Mouse (Mus musculus) megakaryocyte-erythroid progenitor cell, adult 5-6 weeks (primary cell): Measurements from ENCODE around the gene Rnf167. TPM values are rescaled to one million over a fixed set of nuclear protein-coding genes. Genes with fewer than 3 reads are reported as not detected.

Source experiments
- ATAC-seq: replicated peaks from 2 replicates; pipeline ENCODE4 v1.8.0; 2016; ENCODE audit warnings: mild to moderate bottlenecking, inconsistent platforms; ENCODE audit not compliant: severe bottlenecking, poor library complexity, low FRiP score, low TSS enrichment
- total RNA-seq, 2 experiments: library from RNA; stranded (forward) in 1 of 2; stranded (reverse) in 1 of 2; fragments of 200-1000, 215-1000 nt in 1 of 2; fragments of >200 nt in 1 of 2; fragmentation: Nextera tagmentation in 1 of 2; gene quantifications; 2 replicates each; pipeline ENCODE4 v1.2.3; 2014 to 2017

The Rnf167 gene
- total RNA-seq, 2 experiments from 2014 or later, result 53.4 to 92.8 TPM

DNA sequence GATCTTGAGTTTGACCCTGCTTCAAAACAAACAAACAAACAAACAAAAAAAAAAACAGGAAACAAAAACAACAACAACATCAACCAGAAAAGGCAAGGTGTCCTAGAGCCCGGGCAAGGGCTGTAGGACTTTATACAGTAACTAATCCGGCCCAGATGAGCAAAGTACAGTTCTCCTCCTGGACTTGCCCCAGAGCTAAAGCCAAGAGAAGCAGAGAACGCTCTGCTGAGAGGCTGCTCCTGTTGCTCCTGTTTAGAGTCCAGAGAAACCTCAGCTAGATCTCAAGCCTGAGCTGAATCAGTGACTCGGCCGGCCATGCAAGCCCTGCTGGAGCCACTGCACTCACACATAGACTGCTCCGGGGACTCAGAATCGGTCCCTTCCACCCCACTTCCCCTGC lies 16.9 kb upstream of the Rnf167 start:
- ATAC-seq, result 0 out of 2 replicates have a peak, but pooled peaks have one; percentile 46

DNA sequence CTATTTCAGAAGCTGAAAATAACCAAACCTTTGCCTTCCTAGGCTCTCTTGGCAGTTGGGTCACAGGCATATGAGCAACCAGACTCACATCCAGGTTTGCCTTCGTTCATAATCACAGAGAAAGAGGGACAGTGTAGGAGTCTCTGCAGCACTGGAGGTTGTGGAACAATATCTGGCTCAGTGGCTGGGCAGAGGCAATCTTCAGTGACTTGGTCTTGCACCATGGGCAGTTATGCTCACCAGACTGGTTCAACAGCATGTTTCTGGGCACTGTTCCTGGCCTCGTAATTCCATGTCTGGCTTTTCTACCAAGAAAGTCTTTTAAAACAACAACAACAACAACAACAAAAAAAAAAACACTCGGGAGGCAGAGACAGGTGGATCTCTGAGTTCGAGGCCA lies 11.4 kb upstream of the Rnf167 start:
- no peak for ATAC-seq

DNA sequence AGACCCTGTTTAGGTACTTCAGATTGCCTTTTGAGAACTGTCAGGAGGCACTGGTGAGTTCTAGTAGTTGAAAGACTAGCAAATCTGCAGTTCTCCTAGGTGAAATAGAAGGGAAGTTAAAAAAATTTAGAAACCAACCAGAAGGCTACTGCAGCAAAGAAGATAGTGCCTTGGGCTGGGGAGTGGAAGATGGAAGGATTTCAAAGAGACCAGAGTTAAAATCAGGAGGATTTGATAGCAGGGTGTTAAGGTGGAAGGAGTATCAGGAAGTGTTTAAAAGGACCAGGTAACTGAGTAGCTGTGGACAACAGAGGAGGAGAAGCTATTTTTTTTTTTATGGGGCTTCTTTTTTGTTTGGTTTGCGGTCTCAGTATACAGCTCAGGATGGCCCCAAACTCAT lies 9.3 kb upstream of the Rnf167 start:
- ATAC-seq, result no peak

DNA sequence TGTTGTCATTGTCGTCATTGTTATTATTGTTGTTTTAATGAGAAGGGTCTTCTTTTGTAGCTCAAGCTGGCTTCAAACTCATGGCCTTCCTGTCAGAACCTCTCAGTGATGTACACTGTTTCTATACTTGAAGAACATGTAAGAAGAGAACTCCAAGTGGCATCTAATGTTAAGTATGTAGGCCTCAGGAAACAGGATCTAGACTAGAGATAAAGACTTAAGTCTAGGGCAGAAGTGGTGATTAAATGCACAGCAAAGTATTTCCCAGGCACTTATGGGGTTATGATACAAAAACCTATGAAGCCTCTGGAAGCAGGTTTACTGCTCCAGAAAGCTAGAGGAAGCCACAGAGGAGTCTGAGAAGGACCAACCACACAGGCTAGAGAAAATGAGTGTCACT lies 8.7 kb upstream of the Rnf167 start:
- 0 out of 2 replicates have a peak, but pooled peaks have one; percentile 17 for ATAC-seq

DNA sequence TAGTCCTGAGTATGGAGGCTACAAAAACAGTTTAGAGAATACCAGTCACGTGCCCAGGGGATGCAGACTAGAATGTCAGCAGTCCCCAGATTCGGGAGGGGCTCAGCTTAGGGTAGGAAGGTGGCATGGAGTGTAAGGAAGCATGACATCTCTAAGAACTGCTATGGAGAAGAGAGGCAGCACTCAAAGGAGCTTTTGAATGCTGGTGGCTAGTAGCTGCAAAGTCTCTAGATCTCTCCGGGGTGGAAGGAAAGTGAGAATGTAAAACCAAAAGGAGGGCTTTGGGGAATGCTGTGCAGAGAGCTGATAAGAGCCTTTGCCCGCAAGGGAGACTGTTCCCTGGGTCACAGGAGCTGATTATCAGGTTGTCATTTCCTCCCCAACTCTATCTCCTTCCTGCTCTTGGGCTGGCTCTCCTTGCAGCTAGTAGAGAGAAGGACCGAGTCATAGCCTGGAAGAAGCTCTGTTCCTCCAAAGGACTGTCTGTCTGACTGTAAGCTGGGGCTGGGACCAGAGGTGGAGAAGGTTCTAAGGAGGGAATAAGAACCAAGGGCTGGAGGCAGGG lies 8.2 kb upstream of the Rnf167 start, which contains the start of gene Gp1ba:
Gp1ba (plus strand) TSS at position 409 of the 565 bp plus-strand sequence.
- peak; percentile 85 for ATAC-seq

DNA sequence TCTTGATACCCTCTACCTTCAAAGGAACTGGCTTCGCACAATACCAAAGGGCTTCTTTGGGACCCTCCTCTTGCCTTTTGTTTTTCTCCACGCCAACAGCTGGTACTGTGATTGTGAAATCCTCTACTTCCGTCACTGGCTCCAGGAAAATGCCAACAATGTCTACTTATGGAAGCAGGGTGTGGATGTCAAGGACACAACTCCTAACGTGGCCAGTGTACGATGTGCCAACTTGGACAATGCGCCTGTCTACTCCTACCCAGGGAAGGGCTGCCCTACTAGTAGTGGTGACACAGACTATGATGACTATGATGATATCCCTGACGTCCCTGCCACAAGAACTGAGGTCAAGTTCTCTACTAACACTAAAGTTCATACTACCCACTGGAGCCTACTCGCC lies 7.1 kb upstream of the Rnf167 start:
- ATAC-seq, result no peak

DNA sequence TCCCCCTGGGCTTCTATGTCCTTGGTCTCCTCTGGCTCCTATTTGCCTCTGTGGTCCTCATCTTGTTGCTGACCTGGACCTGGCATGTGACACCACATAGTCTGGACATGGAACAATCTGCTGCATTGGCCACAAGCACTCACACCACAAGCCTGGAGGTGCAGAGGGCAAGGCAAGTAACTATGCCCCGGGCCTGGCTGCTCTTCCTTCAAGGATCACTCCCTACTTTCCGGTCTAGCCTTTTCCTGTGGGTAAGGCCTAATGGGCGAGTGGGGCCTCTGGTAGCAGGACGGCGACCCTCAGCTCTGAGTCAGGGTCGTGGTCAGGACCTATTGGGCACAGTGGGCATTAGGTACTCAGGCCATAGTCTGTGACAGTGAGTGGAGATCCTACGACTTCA lies 5.8 kb upstream of the Rnf167 start:
- ATAC-seq, result no peak

DNA sequence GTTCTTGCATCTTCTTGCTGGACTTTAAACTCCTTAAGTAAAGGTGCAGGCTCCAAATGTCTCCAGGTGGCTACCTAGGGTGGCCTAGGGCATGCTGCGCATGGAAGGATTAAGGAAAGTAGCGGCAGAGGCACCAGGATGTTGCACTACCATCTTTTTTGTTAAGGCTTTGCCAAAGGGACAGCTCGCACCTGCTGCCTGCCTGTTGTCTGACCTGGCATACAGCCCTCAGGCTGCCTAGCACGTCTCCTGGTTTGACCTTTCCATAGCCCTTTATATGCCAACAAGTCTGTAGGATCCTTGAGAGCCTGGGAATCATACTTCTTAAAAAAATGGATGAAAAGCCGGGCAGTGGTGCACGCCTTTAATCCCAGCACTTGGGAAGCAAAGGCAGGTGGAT lies 4.0 kb upstream of the Rnf167 start:
- no peak for ATAC-seq

DNA sequence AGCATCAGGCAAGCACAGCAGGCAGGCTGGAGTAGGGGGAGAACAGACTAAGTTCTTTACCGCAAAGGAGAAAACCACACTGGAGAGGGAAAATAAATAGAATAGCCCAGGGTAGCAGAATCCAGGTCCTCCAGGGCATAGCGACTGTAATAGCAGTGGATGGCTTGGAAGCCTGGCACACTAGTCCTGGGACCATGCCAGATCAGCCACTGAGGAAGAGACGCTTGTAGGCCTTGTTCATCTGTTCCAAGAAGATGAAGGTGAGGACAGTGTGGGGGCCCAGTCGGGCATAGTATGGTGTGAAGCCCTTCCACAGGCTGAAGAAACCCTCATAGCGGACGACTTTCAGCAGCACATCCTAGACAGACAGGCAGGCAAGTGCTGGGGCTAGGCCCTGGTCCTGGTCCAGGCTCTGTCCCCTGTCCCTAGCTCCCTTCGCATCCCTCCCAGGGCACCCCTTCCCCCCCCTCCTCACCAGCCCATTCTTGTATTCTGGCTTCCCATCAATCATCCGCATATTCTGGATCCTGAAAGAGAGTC lies 2.4 kb upstream of the Rnf167 start:
- no peak for ATAC-seq

DNA sequence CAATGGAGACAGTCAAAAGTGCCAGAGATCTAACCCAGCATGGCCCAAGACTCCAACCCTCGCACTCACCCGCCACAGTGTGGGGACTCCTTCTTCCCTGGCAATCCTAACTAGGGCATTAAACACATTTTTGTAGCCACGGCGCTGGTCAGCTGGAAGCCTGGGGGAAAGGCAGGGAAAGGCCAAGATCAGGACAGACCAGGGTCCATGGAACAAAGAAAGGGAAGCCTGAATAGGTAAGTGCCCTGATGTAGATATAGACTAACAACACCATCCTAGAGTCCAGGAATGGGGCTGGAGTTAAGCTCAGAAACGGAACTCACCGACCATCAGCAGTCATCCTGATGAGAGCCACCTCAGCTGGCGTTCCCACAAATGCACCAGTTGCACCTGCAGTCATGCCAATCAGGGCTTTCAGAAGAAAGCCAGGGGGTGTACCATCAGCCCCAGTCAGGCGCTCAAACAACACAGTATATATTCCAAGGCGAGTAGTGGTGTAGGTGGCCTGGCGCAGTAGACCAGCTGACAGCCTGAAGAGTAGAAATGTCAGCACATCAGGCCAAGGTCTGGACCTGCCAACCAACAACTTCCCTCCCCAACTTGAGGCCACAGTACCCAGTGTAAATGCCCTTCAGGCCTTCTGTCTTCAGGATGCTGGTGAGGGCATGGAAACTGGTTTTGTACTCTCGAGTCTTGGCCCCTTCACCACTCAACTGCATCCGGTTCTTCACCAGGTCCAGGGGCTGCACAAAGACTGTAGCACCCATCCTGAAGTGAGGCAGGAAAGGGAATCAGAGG lies 1.4 kb upstream of the Rnf167 start:
- ATAC-seq, result no peak

DNA sequence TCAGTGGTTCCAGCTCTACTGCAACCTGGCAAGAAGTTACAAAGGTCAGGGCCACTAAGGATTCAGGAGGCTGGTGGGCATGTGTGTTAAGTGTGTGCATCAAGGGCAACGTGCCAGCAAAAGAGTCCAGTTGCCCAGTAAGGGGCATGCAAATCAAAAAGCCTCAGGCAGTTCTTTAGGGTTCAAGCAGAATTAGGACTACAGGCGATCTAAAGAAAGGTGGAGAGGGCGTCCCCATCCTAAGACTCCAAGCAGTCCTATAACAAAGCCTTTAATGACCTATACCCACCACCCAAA lies 828 bp upstream of the Rnf167 start:
- no peak for ATAC-seq

DNA sequence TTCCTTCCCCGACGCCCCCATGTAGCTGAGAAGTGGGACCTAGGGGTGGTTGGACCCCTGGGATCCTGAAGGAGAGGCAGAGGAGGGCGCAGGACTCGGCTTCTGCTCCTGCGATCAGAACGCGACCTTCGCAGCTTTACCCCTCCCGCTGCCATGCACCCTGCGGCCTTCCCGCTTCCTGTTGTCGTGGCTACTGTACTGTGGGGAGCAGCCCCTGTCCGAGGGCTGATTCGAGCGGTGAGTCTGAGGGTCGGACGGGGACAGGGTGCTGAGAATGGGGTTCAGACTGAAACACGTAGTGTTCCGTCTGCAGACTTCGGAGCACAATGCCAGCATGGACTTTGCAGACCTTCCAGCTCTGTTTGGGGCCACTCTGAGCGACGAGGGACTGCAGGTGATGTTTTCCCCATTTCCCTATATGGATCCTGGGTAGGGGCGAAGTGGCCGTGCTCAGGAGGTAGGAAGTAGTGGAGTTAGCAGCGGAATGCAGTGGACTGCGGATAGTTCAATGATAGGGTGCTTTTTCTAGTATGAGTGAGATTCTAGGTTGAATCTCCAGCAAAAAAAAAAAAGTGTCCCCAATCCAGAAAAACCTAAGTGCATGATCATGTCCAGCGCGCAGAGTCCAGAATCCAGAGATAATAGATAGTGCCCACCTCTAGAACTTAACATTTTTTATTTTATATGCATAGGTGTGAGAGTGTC lies 833 bp downstream of the Rnf167 start:
- peak; percentile 10; the same call in 1 of the 2 replicates for ATAC-seq

DNA sequence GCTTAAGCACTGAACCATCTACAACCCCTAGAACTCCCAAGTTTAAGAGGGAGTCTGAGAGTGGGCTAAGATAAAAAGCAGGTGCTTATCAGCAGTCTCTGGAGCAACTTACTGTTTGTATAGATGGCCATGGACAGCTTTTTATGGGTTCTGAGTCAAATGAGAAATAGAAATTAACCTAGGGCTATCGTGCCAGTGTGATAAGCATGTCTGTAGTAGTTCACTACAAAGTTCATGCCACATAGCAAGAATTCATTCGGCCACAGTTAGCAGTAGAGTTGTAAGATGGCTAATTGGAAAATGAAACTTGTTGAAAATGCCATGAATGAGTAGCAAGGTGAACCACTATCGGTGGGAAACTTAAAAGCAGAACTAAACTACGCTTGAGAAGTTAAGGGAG lies 1.5 kb downstream of the Rnf167 start:
- ATAC-seq, result peak; percentile 13

DNA sequence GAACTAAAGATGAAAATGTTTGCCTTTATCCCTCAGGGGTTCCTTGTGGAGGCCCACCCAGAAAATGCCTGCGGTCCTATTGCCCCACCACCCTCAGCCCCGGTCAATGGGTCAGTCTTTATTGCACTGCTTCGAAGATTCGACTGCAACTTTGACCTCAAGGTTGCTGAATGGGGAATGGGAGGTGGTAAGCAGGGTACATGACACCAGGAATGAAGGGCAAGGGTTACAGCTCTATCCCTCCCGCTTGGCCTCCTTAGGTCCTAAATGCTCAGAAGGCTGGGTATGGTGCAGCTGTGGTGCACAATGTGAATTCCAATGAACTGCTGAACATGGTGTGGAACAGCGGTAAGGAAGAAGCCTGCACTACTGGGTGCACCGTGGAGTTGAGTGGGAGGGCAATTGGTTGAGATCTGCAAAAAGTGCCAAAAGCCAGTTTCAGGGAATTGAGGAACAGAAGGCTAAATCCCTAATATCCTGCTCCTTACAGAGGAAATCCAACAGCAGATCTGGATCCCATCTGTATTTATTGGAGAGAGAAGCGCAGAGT lies 2.2 kb downstream of the Rnf167 start:
- ATAC-seq, result no peak

DNA sequence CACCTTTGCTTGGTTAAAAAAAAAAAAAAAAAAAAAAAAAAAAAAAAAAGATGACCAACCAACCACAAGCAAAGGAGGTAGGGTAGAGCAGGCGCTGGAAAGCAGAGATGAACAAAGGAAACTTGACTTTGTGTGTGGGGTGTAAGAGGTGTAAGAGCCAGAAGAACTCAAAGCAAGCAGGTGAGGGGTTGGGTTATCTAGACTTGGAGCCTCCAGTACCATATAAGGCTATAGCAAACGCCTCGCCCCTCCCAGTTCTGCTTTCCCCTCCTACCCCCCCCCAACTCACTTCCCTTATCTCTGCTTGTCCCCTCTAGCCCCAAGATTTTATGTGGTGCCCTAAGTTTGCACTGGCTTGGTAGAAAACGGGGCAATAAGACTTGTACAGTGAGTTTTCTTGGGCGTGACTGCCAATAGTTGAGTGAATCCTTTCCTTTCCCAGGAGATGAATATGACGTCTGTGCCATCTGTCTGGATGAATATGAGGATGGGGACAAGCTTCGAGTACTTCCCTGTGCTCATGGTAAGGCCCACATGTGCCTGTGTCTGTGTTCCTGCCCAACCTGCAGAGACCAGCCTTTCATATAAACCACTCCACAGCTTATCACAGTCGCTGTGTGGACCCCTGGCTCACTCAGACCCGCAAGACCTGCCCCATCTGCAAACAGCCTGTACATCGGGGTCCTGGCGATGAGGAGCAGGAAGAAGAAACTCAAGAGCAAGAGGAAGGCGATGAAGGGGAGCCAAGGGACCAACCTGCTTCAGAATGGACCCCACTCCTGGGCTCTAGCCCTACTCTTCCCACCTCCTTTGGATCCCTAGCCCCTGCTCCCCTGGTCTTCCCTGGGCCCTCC lies 3.5 kb downstream of the Rnf167 start:
- no peak for ATAC-seq

DNA sequence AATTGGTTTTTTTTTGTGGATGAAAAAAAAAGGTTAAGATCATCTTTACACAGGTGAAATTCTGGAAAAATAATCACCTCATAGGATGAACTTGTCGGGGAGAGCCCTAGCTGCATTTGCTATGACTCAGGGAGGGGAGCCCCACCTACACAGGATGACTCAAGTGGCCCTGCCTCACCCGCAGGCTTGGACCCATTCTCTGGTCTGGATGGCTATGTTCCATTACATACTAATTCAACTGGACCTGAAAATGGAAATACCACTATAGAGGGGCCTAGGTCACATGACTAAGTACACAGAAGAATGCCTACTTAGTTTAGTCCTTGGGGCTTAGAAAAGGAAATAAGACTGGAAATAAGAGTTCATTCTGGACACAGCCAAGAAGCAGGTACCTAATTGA lies 4.4 kb downstream of the Rnf167 start:
- ATAC-seq, result no peak

DNA sequence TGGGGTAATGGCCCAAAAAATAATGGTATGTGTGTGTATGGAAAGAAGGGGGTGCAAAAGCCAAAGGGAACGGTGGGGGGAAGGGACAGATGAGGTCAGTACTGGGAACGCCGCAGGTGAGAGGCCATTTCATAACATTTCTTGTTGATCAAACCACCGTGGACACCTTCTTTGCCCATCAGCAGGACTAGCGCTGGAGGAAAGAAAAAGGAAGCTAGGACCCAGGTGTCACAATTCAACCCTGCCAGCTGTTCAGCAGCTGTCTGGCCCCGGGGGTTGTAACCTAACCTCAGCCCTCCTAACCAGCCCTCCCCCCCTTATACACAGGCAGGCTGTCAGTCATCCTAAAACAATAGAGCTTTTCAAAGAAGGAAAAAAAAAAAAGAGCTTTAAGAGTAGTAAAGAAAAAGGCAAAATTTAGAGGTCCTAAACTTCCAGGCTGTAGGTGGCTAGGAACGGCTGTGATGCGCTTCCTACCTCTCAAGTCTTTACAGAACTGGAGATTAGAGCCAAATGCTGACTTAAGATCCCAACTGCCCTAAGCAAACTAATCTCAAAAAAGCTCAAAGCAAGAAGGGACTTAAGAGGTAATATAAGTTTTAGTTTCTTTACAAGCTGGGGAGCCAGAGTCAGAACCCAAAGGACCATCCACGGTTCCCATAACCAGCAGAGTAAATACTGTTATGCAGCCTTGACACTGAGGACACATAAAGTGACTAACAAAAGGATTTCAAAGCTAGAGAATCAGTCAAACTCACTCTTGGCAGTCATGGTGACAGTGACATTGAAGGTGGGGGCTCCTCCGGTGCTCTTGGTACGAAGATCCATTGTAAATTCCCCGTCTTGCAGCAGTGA lies 5.2 kb downstream of the Rnf167 start:
- no peak for ATAC-seq

DNA sequence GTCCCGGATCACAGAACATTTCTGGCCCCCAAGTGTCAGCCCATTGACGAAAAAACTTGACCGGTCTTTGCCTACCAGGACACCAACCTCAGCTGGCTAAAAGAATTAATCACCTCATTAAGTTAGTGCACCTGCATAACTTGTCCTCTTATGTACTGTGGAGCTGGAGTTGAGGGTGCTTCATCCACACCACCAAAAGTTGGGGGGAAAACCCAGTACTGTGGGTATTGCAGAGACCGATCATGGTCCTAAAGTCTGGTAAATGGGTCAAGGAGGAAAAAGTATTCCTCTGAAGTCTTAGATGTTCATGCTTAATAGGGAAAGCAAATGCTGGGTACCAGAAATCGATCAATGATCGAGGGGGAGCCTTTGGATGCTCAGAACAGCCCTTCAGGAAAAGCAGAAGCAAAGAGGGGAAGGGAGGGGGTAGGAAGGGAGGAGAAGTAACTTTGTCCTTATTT lies 5.9 kb downstream of the Rnf167 start:
- no peak for ATAC-seq
